Mouse (Mus musculus) lung, postnatal 10 days (tissue): ENCODE results near the gene Babam2.
A peak's percentile ranks its signal among the peaks of the same experiment; 100 is the strongest.
"Not testable (repeated sequence)": the region's sequence is repeated elsewhere in the genome, so short reads cannot be mapped to it uniquely, and the experiment has no call there.

Experiments
- DNase-seq: peaks from one replicate; pipeline ENCODE4 v3.0.0; 2021

Gene Babam2

DNA sequence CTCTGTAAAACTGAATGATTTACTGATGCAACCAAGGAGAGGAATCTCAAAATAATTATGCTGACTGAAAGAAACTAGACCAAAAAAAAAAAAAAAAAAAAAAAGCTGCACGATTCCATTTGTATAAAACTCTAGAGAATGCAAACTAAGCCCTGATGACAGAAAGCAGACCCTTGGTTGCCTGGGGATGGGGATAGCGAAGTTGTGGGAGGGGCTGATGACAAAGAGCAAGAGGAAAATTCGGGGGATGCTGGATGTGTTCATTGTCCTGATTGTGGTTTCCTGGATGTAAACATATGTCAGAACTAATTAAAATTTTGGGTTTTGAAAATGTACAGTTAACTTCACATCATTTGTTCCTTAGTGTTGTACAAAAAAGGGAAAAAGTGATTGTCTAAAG is 257.7 kb downstream of the Babam2 start:
- no peak for DNase-seq

DNA sequence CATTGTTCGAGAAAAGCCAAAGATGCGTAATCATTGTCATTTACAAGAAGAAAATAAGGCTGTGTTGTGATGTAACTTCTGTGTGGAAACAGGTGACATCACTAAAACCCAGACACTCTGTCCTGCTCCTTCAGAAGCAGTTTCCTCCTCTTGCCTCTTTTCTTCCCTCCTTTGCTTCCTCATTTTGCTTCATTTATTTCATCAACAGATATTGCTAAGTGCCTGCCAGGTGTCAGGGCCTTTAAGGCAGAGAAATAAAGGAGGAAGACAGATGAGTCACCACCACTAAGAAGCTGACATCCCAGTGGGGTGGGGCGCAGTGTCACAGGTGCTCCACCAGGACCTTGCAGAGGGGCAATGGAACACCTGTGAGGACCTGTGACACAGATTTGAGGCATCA is 258.9 kb downstream of the Babam2 start:
- DNase-seq: no peak

DNA sequence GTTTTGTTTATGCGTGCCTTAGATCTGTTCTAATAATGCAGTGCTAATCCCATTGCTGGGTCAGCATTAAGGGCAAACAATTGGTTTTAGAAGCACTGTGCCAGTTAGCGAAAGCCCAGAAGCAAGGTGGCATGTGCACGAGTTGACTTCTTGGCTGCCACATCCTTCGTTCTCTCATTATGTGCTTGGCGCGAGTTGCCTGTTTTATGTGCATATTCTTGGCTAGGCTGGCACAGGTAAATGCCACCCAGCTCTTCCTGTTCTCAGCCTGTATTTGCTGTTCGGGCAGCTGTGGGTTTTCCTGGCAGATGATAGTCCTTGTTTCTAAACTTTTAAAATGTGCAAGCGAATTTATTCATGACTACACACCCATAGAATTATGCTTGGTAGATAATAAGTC is 262.4 kb downstream of the Babam2 start:
- no peak for DNase-seq

DNA sequence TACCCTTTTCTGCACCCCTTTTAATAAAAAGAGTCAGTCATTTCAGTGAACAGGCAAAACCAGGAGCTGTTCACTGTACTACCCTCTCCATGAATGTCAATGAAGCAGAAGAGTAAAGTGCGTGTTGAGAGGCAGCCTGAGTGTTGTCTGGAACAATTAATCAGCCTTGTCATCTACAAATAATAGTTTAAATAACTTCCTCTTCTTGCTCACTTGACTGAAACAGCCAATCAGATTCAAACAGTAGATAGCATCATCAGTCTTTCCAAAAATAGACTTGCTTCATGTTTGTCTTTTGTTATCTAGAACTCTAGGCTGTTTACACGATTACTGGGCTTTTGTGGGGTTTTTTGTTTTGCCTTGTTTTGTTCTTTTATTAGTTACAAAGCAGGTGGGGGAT is 263.9 kb downstream of the Babam2 start:
- no peak for DNase-seq

DNA sequence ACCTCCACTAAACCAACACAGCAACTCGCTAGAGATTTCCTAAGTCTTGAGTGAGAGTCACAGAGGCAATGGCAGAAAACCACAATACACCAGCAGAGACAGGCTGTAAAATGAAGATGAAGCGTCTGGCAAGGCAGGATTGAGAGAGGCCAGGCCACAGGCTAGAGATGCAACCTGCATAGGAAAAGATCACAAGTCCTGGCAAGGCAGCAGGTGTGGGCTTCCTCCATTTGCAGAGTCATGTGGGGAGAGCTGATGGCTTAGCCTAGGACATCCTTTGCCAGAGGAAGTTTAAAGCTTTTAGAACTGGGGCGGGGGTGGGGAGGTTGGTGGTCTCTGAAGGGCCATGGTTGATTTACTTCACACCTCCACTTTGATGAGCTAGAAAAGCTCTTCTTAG is 264.9 kb downstream of the Babam2 start:
- no peak for DNase-seq

DNA sequence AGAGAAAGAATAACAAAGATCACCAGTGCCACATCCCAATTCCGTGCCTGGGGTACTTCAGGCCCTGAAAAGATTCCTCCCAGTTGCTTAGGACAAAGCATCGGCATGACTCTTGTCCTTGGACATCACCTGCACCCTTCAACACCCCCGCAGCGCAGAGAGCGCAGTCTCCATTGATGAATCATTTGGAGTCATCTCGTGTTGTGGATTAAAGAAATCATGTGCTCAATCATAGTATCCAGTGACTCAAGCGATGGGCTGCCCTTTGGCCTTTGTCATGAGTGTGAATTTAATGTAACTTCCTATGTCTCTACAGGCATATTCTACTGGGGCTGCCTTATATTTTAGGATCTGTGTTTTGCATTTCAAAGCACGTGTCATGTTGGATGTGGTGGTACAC is 265.9 kb downstream of the Babam2 start:
- no peak for DNase-seq

DNA sequence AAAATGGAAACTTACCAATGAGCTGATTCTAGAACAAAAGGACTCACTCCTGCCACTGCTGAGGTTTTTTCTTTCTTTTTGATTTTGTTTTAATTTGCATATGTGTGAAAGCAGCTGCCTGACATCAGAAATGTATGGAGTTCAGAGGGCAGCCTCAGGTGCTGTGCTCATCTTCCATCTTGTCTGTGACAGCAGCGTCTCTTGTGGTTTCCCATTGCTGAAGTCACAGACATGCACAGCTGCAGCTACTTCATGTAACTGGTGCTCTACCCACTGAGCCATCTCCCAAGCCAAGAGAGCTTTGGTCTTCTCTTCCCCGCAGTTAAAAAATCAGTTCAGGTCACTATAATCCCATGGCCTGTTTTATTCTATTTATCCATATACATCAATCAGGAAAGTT is 266.4 kb downstream of the Babam2 start:
- no peak for DNase-seq

DNA sequence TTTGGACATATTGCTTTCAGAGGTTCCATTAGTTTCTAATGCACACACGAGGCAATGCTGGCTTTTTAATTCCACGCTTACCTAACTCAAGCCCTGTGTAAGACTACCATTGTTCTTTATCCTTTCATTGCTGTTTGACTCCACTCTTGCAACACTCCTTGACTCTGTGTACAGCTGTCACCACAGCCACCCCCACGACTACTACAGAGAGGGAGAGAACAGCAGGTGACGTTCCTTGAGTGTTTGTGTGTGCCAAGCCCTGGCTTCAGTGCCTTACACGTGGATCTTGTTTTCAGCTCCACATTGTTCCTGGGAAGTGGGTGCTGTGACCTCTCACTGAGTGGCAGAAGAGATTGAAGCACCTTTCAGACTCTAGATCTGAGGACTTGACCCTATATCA is 269.3 kb downstream of the Babam2 start:
- peak; percentile 42 for DNase-seq

DNA sequence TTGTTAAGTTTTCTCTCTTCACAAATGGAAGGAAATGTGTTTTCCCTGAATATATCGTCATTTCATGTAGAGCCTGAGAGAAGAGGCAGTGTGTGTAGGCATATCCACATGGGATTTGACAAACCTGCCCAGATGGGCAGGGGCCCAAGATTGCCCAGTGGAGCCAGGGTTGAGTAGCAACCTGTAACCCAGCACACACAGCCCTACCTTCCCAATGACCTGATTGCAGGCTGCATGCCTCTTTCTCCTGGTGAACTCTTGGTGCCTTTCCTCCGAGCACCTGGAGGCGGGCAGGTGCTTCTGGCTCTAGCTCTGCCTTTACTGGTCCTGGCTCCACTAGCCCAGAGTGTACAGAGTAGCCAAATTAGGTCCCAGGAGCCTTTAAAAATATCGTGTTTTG is 270.0 kb downstream of the Babam2 start:
- DNase-seq: no peak

DNA sequence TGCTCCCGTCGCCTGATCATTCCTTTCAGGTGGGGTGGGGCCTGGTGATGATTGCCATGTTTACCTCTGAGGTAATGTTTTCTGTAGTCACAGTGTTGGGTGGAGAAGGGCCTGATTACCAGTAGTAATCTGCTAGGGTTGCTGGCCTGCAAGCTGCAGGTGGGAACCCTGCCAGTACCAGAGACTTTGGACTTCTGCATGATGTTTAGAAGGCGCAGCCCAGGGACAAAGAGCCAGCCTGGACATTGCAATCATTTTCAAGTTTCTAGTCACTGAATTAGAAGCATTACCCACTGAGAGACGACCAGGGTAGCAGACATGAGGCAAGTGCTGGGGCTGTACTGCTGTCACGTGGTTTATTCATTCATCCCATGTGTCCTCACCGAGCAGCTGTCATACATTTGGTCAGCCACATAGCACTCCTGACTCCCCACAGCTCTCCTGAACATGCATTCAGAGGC is 270.6 kb downstream of the Babam2 start:
- peak; percentile 15 for DNase-seq

DNA sequence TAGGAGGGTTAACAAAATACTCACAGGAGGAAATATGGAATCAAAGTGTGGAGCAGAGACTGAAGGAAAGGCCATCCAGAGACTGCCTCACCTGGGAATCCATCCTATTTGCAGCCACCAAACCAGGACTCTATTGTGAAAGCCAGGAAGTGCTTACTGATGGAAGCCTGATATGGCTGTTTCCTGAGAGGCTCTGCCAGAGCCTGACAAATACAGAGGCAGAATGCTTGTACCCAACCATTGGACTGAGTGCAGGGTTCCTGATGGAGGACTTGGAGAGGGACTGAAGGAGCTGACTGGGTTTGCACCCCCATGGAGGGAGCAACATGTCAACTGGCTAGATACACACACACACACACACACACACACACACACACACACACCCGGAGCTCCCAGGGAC is 274.9 kb downstream of the Babam2 start:
- not testable (repeated sequence) for DNase-seq

DNA sequence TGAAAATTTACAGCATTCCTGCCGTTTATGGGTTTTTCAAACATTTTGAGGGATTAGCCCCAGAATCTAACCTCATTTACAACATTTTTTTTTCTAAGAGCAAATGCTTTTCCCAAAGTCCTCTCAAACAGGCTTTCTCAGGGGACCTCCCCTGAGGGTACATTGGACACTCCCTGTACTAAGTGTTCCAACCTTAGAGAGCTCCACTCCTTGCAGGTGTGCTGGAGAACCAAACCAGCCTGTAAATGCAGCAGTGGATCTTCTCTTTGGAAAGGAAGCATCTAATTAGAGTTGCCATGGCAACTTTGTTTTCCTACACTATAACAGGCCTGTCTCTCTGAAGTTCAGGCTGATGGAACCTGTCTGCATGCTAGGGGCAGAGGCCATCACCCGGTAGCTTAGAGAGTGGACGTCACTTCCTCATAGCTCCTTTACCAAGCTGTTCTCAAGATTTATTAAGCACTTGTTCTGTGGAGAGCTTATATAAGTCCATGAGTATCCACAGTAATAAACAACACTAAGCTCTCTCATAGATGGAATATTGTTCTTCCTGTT is 277.2 kb downstream of the Babam2 start:
- no peak for DNase-seq

DNA sequence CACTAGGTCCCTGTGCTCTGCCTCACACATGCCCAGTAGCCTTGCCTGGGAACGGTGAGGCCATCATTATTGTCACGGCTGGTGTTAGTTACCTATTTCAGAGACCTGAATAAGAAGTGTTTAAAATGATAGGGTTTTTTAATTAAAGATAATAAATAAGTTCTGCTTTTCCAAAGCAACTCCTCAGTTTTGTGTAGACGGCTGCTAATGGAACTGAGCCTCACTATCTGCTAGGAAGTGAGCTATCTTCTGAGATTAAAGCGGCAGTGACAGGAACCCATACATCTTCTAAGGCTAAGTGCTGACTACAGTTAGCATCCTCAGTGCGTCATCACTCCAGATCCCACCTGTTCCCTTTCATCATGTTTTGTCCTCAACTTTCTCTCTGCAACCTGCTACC is 284.6 kb downstream of the Babam2 start:
- DNase-seq: no peak

DNA sequence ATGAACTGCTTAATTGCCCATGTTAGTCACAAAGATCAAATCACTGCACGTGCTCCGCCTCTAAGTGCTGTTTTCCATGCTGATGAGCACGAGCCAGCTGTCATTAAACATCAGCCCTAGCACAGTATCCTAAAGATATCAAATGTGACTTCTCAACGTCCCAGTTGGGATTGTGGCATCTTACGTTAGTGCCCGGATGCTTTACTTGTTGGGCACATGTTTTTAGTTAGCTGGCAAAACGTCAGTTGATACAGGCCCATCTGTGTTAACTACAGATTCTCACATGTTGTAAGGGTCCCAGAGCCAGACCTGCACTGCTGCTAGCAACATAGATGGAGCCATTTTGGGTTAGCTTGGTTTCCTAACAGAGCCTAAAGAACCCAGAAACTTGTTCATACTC is 285.7 kb downstream of the Babam2 start:
- no peak for DNase-seq

DNA sequence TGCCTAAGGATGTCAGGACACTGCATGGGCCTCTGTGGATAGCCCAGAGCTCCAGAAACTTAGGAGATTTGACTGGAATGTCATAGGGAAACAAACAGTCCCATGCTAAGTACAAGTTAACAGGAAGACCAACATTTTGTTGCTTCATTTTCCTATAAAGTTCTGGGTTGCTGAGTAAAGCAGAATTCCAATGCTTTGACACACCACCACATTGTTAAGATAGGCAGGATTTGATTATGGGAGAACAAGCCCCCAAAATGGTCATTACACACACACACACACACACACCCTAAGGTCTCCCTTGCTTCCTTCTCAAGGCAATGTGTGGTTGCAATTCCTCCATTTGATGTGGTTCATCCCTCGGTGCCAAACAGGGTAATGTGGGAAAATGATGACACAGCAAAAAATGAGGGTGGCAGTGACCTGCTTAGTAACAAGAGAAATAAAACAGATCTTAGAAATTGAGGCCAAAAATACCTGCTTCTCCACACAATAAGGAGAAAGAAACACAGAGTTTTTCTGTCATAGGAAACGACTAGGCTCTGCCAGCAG is 286.4 kb downstream of the Babam2 start:
- no peak for DNase-seq

DNA sequence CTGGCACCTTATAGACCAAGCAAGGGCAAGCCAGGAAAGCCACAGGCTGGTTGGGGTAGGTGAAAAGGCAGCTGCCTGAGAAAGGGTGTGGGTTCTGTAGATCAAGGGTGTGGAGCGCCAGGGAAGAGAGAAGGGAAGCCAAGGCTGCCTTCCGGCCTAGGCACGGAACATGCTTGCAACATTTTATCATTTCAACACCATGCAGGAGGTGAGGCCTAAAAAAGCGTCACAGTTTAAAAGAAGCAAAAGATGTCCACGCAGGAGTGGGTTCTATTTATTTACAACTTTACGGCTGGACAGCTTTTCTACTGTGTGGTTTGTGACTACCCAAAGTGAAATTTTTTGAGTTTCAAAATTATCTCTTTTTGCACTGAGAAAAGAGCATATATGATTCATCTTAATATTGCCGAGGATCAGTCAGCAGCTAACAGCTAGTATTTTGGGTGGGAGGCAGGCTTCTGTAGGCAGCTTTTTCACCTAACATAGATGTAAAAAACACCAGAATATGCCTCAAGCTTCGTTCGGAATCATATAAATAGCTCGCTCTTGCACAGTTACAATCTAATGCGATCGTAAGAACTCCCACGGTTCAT is 287.0 kb downstream of the Babam2 start:
- DNase-seq: peak; percentile 18

DNA sequence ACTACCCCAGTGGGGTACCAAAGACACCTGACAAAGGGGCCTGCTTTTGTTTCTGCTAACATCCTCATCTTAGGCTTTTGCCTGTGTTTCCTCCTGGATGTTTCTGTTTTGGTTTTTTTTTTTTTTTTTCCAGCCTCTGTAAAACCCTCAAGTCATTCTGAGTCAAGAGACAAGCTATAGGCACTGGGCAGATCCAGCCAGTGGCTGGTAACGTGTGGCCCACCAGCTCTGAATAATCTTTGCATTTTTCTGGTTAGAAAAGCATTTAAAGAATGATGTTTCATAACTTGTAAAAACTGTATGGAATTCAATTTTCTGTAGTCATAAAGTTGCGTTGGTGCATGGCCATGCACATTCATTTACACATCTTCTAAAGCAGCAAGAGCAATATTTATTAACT is 287.5 kb downstream of the Babam2 start:
- no peak for DNase-seq

DNA sequence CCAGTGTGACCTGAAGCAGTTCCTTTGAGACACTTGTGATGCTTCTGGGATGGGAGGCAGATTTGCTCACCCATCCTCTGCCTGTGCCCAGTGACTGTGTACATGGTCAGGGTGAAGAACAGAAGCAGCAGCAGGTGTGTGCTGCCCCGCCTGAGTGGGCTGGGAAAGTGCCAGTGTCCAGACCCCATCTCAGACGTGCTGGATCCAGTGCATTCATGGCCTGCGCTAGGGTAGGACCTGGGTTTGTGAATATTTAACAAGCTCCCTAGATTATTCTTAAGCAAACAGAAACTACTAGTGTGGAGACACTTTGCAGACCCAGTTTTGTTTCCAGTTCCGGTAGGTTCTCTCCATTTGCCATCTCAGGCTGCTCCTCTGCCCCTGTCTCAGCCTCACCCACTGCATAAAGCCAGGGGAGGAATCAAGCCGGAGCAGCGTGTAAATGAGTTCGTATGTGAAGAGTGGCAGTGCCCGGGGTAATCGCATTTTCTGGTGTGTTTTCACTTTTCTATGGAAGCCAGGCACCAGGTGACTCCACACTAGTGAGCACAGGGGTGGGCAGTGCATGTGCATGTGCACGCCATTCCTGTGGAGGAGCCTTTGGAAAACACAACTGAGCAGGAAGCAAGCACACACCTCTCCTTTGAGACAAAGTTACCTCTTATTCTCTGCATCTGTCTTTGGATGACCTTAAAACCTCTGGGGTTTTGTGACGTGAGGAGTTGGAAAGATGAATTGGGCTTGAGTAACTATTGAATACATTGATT is 290.2 kb downstream of the Babam2 start:
- DNase-seq: no peak

DNA sequence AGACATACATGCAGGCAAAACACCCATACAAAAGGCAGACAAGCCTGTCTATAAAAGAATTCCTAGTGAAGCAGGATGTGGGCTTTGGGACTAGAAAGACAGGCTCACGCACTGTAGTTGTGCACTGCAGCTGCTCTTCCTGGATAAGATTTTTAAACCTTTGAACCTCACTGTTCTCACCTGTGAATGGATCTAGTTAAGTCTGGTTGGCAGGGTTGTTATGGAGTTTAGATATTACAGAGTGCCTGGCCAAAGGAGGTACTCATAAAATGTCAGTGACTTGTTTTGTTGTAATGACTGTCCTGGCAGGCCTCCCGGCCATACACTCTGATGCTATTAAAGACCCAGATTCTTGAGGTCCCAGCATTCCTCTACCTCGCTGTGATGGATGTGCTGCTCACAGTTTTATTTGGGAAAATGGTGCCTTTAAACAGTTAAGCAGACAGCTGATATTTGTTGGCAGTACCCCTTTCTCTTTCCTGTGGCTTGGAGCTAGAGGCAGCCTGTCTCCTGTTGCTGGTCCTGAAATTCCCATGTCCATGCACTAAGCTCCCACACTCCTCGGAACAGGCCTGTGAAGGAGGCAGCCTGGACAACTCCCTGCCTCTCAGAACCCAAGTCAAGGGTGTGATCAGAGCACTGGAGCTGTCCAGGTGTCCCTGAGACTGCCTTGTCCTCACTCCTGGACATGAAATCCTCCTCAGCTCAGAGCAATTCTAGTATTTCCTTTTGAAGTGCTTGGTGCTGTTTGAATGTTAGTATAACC is 299.9 kb downstream of the Babam2 start:
- no peak for DNase-seq

DNA sequence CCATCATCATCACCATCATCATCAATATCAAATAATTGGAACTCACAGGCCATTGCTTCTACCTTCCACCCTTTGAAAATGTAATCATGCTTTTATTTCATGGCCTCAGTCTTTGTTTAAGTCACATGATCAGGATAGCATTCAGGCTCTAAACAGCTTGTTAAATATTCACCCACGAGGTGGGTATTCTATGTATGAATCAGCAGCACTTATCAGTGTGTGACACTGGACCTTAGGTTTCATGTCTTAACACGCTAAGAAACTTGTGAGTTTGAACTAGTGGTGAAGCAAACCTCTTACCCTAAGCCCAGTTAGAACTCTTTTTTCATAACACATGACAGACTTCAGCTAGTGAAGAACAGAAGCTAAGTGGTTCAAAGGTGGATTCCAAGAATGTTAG is 301.3 kb downstream of the Babam2 start:
- DNase-seq: no peak

DNA sequence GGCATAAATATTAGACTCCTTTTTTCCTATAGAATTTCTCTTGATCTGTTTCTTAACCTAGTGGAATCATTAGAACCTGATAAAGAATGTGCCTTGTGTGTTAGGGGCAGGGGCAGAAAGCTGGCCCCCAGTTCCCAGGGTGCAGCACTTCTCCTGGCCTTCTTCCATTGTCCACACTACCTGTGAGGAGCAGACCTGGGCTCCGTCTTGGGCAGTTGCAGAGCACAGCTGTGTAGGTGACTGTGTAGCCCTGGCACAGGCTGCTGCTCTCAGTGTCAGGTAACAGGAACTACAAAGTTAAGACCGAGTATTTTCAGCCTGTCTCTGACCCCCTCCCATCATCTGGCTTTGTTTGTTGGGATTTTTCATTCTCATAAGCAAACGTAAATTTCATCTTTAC is 302.6 kb downstream of the Babam2 start:
- no peak for DNase-seq

DNA sequence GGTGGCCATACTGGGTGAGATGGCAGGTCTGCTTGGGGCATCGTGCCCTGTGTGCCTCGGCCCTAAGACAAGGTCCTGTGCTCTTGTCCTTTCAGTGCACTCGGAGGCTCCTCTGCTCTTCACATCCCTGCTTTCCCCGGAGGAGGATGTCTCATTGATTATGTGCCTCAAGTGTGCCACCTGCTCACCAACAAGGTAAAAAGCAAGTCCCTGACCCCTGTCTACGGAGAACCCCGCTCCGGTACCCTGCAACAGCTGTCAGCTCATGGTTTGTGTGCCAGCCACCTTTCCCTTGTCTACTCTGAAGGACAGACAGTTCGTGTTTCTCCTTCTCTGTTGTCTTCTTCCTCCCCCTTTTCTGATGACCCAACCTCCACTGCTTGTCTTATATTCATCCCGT is 303.8 kb downstream of the Babam2 start:
- DNase-seq: no peak

DNA sequence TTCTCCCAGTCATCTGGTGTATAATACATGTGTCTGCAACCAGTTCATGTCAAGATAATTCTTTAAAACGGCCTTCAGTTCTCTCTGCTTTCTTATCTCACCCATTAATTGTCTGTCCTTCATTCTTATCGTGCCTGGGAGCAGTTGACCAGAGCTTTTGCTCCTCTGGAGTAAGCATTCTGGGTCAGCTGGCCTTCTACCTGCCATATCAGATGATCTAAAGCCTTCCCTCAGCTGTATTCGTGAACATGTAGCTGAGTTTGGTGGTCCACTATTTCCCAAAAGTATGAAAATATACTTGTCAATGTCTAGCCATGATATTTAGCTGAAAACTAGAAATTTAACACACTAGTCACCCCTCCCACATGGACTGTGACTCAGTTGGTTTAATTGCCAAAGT is 304.3 kb downstream of the Babam2 start:
- no peak for DNase-seq

DNA sequence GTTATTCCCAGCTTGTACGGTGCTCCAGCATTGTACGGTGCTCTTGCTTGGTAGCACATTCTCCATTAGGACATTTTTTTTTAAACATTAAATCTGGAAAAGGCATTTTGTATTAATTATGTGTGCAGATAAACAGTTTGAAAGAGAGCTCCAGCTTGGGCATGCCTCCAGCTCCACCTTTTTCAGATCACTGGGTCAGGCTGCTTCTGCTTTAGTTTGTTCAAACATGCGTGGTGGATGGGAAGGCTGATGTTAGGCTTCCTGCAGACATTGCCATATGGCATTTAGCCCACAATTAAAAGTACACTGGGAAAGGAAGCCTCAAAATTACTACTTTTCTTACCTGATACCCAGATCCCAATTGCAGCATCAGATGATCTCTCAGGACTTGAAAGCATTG is 310.9 kb downstream of the Babam2 start:
- peak; percentile 17 for DNase-seq
